Mouse (Mus musculus) lung, postnatal 25 days (tissue): Measurements from ENCODE around the gene Abcg5.

ENCODE experiments used
- DNase-seq: peaks from one replicate; pipeline ENCODE4 v3.0.0; 2022; ENCODE audit warnings: low spot score

Abcg5 gene

GRCm38 (mm10) chr17:84685286-84685685, 2.5 kb upstream of the Abcg5 start:
- DNase-seq: no peak

- DNase-seq: no peak
These were observed 1.5 kb upstream of the Abcg5 start for GRCm38 (mm10) chr17:84684284-84684683.

DNA sequence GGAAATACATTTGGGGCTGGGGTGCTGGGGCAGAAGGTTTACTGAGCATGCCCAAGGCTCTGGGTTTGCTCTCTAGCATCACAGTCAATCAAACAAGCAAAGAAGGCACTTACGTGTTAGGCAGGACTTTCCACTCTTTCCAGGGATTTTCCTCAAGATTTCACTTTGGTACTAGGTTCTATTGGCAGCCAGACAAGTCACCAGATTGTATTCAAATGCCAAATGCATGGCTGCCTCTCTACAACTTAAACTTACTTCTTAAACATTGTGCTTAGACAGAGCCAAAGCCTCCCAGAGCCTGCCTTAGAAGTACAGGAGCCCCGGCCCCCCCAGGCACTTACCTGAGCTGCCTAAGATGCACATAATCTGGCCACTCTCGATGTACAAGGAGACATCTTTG, 1.1 kb downstream of the Abcg5 start:
- no peak for DNase-seq

DNA sequence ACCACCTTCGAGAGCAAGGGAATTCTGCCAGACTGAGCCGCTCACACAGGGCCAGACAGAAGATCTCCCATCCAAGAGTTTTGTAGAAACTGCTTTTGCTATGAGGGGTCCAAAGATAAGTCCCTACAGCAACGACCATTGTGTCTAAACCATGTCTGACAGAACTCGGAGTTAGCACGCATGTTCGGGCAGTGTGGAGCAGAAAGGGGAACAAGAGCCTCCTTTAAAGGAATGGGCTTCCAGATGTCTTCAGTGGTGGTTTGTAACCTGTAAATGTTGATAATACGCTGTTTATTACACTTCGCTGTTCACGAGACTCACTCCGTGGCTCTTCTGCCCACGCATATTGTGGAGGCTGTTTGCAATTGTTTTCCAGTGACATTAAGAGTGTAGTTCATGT, 5.2 kb downstream of the Abcg5 start:
- no peak for DNase-seq

- DNase-seq: no peak
These were observed 6.9 kb downstream of the Abcg5 start, which contains the start of gene Abcg8 for GRCm38 (mm10) chr17:84675951-84676366. Gene Abcg8, plus strand, starts transcription at chr17:84676302.

- DNase-seq: no peak
These were observed 7.6 kb downstream of the Abcg5 start for GRCm38 (mm10) chr17:84675204-84675603.

- no peak for DNase-seq
These were observed 8.8 kb downstream of the Abcg5 start for GRCm38 (mm10) chr17:84674048-84674447.

DNA sequence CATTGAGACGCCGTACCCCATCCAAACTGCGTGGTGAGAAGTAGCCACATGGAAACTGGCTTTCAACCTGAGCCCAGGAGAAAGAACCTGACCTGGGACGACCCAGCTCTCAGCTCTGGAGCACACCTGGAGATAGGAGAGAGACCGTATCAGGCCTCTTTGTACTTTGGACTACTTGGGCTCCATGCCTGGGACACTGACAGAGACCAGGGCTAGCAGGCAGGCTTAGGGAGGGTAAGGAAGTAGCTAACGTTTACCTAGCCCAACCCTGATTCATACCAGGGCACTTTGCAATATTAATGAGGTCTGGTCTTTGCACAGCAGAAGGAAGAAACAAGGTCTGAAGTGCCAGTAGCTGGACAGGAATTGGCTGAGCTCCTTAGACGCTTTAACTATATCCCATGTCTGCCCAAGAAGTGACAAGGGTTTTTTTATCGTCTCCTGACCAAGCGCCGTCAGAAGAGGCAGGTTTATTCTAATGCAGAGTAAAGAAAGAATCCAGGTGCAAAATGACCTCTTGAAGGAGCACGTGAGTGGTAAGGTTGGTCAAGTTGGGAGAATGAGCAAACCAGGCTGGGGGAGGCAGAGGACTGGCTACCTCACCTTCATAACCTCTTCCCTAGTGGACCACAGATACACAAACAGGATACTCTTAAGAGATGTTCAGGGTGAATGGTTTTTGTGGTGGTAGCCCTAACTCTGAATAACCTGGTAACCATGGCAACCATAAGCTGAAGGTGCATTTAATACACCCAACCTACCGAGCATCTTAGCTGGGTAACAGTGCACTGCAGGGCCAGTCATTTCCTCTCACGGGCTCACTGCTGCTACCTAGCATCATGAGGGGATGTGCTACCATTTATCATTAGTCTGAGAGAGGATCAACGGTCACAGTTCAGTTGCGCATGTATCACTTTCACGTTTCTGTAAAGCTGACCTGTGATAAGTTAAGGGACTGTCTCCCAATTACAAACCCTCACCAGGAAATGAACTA, 10.1 kb downstream of the Abcg5 start:
- peak; percentile 51 for DNase-seq

DNA sequence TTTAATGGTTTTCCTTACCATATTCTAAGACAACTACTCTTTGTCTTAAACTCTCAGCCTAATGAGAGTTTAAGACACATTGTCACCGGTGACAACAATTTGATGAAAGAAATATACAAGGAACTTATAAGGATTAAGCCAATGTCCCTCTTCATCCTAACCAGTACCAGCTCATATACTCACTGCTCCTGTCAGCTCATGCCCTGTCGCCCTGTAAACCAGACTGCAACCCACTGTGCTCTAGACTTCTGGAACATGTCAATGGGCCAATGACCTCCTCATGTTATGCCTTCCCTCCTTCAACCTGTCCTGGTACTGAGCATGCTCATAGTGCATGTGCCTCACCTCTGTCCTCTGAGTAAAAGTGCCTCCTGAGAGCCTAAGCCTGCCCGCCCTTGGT, 15.0 kb downstream of the Abcg5 start:
- no peak for DNase-seq

GRCm38 (mm10) chr17:84665691-84666090, 17.1 kb downstream of the Abcg5 start:
- no peak for DNase-seq

DNA sequence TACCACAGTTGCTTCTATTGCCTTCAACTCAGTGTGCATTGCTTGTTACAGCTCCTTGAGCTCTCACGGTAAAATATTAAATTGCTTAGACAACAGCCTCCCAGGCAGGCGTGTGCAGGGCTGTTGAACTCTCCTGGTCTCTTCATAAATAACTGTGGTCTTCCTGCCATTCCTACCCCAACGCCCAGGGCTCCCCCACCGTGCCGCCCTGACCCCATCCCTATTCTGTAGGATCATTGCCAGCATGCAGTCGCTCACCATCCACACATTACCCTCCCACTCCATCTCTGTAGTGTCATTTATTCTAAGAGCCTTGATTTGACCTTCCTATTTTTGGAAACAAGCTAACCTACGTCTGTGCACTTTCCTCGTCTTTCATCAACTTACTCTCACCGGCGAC, 17.8 kb downstream of the Abcg5 start:
- DNase-seq: no peak

GRCm38 (mm10) chr17:84658951-84659350, 23.9 kb downstream of the Abcg5 start:
- DNase-seq: no peak

DNA sequence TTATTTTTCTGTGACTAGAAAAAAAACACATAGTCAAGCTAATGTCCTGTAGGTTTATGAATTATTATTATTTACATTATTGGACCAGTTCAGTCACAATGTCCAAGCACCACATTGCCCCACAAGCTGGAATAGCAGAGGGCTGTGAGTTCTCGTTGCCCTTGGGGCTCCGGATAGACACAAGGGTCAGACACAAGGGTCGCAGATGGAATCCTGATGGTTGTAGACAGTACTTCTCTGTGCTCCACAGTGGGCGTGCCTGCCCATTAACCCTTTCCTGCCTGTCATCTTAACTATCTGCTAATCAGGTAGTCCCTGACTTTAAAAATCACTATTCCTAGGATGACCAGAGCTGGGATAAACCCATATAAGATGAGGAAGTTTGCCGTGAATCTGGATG, 24.6 kb downstream of the Abcg5 start:
- no peak for DNase-seq

DNA sequence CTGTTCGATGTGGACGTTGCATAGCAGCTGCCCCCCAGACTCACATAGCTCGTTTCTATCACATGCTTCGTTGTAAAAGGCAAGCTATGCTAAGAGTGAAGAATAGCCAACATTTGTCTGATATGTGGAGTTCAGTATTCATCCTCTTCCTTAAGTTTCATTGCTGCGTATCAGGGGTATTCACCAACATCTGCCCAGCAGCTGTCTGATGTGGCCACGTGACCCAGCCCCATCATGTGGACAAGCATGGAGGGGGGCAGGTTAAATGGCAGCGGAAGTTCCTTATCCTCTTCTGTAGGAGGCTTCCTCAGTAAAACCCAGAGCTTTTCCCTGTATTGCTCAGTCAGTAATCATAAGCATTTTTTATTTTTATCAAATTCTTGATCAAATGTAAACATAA, 25.0 kb downstream of the Abcg5 start:
- DNase-seq: no peak

- DNase-seq: no peak
These were observed 25.4 kb downstream of the Abcg5 start for GRCm38 (mm10) chr17:84657422-84657732.

DNA sequence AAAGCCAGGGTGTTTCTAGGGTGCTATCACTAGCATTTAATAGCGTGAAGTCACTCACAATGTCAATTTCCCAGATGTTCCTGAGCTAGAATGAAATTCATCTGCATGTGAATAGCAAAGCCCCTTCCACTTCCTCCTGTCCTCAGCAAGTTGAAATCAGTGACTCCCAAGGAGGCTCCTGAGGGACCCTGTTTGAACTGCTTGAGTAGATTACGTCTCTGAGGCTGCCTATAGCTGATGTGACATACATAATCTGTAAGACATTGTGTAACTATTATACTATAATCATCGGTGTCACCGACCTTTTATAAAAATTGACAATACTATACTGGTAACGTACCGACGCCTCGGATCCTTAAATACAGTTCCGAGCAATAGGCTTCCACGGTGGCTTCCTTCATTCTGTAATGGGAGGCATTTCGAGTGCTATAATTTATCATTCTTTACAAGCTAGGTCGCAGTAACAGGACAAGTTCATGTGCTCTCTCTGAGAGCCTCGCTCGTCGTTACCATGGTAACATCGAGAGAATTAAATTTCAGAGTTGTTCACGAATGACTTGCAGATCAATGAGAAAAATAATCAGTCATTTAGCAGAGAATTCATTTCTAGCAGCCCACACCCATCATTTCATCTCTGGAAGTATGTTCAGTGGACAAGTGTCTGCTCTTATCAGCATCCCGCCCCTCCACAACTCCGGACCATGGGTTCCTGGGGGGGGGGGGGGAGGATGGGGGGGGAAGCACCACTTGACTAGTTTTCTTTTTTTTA, 26.0 kb downstream of the Abcg5 start:
- no peak for DNase-seq

GRCm38 (mm10) chr17:84656205-84656604, 26.6 kb downstream of the Abcg5 start:
- no peak for DNase-seq

- no peak for DNase-seq
These were observed 29.3 kb downstream of the Abcg5 start for GRCm38 (mm10) chr17:84653544-84653943.

GRCm38 (mm10) chr17:84650302-84651017, 32.4 kb downstream of the Abcg5 start:
- no peak for DNase-seq

- peak; percentile 21 for DNase-seq
These were observed 35.2 kb downstream of the Abcg5 start for GRCm38 (mm10) chr17:84647630-84648029.

DNA sequence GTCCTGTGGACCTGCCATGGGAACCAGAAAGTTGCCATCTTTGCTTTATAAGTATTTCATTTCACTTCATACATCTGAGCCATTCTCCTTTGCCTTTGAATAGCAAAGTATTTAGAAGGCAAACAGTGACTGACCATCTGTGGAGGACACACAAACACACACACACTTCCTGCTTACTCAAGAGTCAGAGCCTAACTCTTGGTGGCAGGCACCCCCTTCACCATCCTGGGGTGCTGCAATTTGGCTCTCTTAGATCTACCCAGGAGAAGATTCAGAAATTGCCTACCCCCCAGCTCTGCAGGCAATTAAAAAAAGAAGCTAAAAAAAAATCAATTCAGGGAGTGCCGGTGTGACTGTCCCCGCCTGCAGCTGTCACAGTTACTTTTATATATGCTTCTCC, 36.3 kb downstream of the Abcg5 start:
- no peak for DNase-seq

DNA sequence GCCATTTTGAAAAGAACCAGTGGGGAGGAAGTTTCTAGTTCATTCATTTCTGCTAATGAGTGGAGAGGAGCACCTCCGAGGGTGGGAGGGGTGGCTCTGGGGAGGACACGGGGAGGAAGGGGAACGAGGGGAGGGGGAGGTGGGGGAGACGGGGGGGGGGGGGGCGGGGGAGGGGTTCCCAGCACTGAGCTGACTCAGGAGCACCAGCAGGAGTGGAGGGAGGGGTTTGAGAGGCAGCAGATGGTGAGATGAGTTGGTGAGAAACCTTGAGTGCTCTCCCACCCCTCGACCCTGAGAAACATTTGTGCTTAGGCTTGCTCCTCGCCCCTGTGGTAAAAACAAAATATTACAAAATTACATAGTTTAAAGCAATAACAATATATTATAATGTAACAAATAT, 36.9 kb downstream of the Abcg5 start:
- no peak for DNase-seq

- DNase-seq: no peak
These were observed 37.7 kb downstream of the Abcg5 start for GRCm38 (mm10) chr17:84645119-84645518.
